Mouse (Mus musculus) brain, embryonic 14.5 days (tissue): ENCODE results near the gene Ccar1.

ENCODE experiments used
- CTCF ChIP-seq: fragments of 200-500 bp; IDR thresholded peaks from 2 replicates; pipeline ENCODE4 v1.5.1; 2012; ENCODE audit warnings: inconsistent platforms, mild to moderate bottlenecking, moderate library complexity, borderline replicate concordance; ENCODE audit not compliant: insufficient read depth, insufficient read length; ENCODE audit errors: extremely low read depth
- POLR2A ChIP-seq: fragments of 200-500 bp; IDR thresholded peaks from 2 replicates; pipeline ENCODE4 v1.6.1; 2012; ENCODE audit warnings: mild to moderate bottlenecking, inconsistent platforms, borderline replicate concordance; ENCODE audit not compliant: poor library complexity, insufficient read depth, insufficient read length, severe bottlenecking; ENCODE audit errors: extremely low read depth

DNA sequence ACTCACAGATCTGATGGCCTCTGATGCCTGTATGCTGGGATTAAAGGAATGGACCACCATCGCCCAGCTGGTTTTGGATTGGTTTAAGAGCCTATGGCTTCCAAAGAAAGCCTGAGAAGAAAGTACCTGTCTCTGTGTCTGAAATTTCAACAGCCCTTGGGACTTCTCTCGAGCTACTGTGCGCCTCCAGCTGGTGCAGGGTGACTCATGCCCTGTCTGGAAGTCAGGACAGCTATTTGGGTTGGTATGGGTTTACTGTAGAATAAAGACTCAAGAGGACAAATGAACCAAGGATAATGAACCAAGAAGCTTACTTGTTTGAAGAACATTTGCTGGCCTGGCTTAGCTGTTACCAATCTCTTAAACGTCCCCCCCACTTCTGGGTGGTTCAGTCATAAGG, 88.5 kb downstream of the Ccar1 start:
- TF ChIP-seq CTCF (no peak), POLR2A (no peak)
